Mouse (Mus musculus) NIH3T3 (cell line): ENCODE results near the gene Soga1.
A peak's percentile ranks its signal among the peaks of the same experiment; 100 is the strongest.

ENCODE experiments used
- DNase-seq: peaks from one replicate; pipeline ENCODE4 v3.0.0-alpha.2; 2012; ENCODE audit warnings: low read depth

The Soga1 gene

DNA sequence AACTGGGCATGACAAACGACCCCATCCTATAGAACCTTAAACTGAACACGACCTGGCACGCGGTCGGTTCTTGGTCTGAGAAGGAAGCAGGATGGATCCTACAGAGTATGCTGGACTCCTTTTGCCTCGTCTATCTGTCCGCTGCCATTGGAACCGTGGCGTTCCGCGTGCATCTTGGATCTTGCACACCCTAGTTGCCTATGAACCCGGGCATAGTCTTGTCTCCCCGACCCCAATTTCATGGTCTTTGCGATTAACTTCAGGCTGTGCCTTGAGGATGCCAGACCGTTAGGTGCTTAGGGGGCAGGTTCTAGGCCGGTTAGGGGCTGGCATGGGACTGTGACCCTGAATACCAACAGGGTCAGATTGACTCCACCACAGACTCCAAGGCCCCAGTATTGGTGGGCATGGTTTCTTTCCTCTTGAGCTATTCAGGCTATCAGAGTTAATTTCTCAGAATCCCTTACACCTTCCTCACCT lies 687 bp upstream of the Soga1 start:
- DNase-seq = no peak

DNA sequence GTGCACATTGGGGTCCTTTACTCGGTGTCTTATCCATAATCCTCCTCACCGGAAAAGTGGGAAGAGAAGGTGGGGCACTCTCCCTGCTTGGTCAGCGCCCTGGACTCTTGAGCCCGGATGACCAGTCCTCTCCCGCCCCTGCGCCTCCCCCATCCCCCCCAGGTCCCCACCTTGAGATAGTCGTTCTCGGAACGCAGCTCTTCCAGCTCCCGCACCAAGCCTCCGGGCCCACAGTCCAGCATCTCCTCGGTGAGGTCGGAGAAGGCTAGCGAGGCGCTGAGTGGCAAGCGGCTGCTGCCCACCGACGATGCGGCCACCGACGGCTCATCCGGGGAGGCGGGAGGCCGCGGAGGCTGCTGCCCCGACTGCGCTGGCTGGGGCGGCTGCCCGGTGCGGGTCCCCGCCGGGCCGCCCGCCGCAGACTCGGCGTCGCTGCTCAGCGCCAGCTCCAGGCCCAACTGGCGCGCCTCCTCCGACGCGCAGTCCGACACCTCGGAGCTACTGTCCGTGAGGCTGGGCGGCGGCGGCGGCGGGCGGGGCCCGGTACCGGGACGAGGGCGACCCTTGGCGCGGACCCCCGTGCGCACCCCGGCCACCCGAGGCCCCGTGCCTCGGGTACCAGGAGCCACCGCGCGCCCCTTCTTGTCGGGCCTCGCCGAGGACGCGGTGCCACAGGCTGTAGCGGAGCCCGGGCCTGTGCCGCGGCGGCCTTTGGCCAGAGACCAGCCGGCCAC lies 828 bp downstream of the Soga1 start:
- DNase-seq = peak; percentile 51

DNA sequence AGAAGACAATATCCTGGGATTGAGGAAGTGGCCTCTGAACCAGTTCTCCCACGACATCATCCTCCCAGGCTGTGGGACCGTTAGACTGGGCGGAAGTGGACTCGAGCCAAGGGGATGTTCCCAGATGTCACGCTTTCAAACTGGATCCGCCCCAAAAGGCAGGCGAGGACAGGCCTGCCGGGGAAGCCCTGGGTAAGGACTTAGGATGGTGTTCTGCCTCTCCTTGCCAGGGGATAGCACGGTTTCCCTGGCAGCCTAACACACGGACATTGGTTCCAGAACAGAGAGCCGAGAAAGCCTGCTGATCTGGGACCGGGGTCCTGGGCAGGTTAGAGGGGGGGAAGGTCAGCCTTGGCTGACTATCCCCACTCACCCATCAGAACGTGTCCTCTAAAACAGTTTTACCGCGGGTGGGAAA lies 1.4 kb downstream of the Soga1 start:
- DNase-seq = peak; percentile 79

DNA sequence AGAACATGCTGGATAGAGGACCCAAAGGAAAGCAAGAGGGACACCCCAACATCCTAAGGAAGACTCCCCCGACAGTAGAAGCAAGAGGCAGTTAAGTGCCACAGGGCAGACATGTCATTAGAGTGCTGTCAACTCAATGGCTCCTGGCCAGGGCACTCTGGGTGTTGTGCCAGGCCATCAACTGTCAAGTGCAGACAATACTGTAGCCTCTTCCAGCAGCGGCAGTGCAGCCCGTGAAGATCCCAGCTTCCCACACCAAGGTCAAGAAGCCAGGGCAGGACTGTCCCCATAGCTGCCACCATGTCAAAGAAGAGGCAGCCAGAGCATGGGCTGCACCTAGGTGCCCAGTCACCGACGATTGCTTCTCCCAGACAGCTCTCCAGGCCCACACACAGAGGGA lies 1.9 kb downstream of the Soga1 start:
- DNase-seq = no peak

DNA sequence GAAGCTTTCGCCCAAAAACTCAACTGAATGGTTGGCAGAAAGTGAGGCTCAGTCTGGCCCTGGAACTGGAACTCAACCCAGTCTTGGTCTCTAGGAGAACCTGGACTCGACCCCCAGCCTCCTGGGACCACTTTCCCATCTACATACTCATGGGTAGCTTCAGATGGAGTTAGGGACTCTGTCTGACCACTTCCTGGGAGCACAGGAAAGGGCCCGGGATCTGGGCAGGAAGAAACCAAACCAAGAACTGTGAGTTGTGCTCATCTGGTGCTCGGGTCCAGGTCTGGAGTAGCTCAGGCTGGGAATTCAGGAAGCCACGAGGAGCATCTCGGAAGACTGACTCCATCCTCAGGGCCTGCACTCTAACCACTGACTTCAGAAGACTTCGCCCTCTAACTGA lies 2.5 kb downstream of the Soga1 start:
- no peak for DNase-seq

DNA sequence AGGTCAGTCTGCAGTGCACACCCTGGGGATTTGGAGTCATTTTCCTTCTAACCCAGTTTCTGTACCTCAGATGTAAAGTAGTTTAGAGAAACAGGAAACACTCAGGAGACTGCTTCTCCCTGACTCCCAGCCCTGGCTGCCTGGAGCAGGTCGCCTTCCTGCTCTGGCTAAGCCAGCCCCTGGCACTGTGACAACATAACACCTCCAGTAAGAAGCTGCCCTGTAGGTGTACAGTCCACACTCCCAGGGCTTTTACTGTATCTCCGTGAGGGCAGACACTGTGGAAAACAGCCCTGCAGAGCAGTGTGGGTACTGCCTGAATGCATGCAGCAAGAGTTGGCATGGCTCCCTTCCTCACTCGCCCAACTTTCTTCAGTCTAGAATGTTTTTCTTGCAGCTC lies 3.4 kb downstream of the Soga1 start:
- peak; percentile 46 for DNase-seq

DNA sequence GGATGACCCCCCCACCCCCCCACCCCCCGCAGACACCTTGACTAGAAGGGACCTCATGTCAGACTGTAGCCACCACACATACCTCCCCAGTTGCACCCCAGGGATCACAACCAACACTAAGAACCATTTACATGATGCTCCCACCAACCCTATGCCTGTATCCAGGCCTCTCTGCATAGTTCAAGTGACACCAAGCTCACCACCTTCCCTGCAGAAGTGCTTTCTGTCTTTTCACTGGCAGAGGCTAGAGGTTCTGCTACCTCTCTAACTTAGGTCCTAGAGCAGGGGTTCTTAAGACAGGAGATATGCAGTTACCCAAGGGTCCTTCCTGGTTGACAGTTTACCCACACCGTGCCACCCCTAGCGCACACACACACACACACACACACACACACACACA lies 3.8 kb downstream of the Soga1 start:
- DNase-seq = no peak

DNA sequence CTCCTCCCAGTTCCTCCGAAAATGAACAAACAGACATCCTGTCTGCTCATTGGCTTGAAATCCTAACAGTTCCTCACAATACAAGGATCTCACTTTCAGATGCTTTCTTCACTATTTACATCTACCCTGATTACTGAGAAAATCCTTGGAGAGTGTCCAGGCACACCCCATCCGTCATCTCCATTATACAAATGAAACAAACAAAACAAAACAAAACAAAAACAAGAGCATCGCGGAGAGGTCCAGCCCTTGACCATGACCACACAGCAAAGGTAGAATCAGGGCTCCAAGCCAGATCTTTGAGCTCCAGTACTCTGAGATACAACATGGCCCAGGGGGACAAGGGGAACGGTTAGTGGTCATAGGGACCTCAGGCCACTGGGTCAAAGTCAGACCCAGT lies 4.3 kb downstream of the Soga1 start:
- no peak for DNase-seq

DNA sequence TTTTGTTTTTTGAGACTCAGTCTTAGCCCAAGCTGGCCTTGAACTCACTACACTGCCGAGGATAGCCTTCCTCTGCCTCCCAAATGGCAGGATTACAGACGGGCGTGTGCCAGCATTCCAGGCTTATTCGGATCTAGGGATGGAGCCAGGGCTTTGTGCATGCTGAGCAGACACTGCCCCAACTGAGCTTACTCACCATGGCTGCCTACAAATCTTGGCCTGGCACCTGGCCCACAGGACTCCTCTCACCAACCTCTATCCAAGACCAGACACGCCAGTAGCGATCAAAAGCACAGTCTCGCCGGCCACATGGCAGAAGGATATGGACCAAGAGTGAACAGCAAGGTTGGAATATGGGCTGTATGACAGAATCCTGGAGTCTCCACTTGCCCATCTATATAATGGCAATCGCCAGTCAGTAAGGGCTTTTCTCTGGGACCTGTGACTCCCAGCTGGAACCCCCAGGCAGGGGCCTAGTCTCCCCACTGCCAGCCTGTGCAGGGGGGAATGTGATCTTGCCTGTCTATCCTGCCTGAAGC lies 4.8 kb downstream of the Soga1 start:
- peak; percentile 84 for DNase-seq

DNA sequence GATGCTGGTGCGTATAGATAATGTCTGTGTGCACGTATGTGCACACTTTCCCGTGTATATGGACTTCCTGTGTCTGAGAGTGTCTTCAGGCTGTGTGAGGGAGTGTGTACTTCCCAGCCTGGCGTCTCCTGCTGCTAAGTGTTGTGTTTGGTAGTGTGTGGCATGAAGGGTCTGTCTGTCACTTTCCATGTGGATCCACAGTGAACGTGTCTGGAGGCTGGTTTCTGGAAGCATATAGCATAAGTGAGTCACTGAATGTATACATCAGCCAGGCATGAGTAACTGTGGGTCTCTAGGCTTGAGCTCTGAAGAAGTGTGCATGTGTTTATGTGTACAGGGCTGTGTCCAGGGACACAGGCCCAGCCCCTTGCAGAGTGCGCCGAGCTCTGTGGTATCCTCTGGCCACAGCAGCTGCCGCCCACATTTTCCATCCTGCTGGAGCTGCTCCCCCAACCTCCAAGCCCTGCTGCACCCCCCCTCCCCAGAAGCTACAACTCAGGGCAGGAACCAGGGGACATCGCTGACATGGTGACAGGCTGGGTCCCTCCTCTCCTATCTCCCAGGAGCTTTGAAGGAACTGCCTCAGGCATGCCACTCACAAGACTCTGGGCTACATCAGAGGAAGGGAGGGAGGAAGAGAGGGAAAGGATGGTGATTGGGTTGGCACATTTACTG lies 5.5 kb downstream of the Soga1 start:
- peak; percentile 48 for DNase-seq

DNA sequence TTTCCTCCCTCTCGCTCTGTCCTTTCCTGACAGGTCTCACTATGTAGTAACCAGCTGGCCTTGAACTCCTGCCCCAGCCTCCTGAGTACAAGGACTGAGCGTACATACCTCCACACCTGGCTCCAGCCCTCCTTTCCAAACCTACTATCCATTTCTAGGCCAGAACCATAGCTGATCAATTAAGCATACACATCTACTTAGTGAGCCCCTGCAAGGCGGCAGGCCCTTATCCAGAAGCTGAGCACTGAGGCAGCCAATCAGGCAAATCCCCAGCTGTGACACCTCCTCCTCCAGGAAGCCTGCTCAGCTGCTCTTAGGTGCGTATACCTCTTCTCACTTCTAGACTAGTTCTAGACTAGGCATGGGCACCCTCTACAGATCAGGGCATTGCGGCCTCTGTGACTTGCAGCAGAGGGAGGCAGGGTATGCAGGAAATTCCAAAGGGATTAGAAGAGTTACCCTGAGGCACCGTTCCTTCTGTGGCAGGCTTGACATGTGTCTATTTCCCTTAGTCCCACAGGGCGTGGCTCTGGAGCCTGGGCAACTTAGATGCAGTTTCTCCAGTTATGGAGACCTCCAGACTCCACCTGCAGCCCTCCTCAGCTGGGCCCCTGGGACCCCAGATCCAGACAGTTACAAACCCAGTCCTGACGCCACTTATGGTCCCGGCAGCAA lies 6.6 kb downstream of the Soga1 start:
- no peak for DNase-seq

DNA sequence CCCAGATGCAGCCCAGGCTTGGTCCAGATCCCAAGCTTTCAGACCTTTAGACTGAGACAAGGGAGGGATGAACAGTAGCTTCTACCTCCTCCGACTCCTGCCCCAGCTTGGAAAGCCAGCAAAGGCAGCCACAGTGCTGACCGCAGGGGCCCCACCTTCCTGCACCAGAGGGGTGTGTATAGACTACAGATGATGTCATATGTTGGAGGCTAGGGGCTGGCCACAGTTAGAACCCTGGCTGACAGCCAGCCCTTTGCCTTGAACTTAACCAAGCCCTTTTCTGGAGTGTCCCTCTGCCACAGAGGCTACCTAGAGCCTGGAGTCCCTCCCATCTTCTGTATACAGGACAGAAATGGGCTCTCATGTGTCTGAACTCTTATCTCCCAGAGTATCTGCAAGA lies 7.5 kb downstream of the Soga1 start:
- peak; percentile 89 for DNase-seq

DNA sequence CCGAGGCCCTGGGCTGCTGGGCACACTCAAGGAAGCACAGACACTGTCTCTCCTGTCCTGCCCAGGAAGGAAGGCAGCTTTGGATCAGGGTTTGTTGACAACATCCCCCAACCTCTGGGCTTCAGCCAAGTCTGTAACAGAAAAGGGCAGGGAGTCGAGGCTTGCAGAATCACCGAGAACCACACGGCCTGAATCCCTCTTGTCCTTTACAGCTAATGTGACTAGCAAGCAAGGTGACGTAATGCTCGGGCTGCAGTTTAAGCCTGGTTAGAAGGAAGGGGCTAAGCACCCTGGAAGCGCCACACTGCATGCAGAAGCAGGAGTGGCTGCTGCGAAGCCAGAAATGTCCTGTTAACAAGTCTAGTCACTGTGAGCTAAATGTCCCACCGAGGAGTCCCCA lies 8.7 kb downstream of the Soga1 start:
- DNase-seq = peak; percentile 59

DNA sequence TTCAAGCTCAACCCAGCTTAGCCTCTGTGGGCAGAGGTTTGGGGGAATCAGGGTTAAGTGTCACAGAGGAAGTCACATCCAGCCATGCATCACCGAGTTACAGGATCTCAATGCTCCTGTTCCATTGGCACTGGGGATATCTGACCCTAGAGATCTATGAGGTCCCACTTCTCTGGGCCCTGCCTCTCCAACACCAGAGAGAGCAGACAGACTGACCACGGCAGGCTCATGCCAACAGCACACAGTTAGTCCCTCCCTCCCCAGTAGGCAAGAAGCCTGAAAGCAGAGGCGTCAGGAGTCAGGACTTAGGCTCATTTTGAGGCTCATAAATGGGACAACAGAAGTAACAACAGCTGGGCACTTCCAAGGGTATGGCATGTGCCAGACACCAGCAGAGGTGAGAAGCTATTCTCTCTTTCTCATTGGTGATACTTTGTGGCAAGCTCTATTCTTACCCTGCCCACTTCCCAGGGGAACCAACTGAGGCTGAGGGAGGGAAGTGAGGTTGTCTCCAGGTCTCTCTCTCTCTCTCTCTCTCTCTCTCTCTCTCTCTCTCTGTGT lies 9.2 kb downstream of the Soga1 start:
- DNase-seq = no peak

DNA sequence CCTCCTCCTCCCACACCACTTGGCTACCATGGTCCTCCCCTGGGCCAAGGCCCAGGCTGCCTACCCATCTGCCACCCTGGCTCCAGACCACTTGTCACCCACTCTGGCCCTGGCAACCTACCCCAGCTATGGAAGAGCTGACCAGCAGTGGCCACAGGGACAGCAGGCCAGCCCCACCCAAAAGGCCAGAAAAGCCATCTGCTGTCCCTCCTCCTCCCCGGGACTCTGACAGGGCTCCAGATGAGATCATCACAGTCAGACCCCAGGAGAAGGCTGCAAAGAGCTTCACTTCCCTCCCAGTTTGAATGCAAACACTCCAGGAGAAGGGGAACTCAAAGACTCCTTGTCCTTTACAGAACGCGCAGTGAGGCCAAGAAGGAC lies 9.7 kb downstream of the Soga1 start:
- no peak for DNase-seq

DNA sequence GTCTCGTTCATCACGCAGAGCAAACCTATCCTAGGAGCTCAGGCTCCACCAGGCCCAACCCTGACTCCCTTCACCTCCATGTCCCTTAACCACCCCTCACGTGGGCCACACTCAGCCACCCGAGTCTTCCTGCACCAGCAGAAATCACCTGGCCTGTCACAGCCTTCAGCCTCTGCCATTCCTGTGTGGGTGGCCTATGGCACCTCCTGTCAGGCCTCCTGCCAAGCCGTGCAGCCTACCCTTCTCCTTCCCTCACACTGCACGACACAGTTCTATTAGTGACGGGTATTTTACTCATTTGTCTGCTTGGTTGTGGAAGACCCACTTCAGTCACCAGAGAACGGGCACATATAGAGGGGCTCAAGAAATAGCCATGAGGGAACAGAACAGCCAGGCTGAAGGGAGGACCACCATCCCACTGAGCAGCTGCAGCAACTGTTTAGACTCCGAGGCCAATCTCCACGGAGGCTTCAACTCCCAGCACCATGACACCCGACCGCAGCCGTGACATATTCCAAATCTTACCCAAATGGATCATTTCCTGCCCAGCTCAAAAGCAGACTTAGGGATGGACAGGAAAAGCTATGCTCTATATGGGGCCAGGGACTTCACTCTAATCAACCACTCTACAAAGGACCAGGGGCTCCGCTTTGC lies 10.2 kb downstream of the Soga1 start:
- no peak for DNase-seq

DNA sequence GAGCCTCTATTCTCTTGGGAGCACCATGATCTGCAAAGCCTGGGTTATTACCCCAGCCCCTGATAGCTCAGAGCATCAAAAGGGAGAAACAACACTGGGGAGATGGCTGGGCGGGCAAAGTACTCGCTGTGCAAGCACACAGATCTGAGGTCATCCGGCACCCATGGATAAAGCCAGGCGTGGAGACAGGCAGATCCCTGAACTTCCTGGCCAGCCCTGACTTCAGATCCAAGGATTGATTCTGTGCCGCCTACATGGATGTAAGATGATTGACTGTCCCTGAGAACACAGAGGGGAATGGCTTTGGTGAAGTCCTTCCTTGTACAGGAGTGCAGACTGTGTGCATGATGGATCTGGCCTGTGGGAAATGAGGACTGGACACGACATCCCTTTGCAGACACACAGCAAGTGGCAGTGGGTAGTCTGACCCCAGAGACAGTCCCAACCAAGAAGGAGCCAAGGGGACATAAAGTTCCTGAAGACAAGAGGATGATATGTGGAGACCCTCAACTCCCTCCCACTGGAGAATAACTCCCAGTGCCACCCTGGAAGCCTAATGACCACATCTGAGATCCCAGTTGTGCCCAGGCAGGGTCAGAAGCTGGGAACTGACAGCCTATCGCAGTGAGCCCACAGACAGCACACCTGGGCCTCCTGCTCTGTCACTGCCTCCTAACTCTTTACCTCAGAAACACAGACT lies 12.2 kb downstream of the Soga1 start:
- no peak for DNase-seq

DNA sequence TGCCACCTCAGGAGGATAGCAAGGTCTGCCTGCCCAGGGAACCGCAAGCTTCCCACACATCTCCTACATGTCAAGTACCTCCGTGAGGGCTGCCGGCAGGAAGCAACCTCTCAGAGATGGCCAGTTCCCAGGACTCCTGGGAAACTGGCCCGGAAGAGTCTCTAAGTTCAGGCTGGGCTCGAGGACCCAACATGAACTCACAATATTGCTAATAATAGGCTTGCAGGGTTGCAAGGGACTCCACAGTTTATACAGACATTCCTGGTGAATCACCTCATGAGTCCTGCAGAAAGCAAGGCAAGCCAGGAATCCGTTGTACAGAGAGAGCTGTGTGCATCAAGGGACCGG lies 13.2 kb downstream of the Soga1 start:
- DNase-seq = peak; percentile 80

DNA sequence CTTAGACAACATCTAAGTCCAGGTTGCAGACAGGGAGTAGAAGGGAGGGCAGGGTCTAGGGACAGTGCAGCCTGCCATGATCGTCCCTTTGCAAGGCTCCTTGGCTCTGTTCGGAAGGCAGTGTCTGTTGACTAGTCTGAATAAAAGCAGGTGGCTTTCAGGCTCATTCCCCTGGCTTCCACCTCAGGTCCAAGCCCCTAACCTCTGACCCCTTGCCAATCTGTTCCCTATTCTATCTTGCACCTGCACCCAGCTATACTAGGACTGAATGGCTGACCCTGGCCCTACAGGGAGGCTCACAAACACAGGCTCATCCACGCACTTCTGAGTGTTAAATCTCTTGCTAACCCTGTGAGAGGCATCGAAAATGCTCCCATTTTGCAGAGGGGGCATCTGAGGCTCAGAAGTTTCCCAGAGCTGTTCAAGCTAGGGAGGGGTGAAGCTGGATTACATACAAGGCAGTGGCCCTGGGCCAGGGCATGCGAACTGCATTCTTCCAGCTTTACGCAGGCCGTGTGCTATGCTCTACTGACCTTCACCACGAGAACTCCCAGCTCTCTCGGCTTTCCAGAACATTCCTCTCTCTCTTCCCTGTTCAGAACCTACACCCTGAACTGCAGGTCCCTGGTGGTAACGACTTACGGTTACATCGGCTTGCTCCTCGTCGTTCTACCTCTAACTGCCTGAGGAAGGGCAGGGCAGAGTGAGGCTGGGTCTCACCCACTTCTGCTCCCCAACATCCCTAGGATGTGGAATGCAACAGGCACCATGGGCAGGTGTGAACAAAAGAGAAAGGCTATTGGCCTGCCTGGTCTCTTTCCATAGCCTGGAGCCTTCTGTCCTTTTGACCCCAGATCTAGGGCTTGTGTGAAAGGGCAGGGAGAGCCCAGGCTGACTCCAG lies 13.8 kb downstream of the Soga1 start:
- DNase-seq = peak; percentile 39

DNA sequence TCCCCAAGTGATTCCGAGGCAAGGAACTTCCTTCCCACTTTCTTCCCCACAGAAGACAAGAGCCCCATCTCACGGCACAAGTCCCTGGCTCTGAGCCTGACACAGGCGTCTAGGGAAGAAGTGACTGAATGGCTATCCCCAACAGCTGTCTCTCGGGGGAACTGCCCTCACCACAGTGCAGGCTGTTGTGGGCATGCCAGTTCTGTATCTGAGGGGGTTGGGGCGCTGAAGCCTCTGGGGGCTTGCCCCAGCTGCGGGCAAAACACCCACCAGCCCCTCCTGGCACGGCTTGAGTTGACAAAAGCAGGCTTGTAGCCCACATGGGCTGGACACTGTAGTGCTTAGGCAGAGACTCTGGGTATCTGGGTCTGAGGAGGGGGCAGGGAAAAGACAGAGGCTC lies 14.9 kb downstream of the Soga1 start:
- DNase-seq = no peak
